Mouse (Mus musculus) lung, adult 2 months (tissue): ENCODE measurements around the gene Lysmd1.

ENCODE experiments used
- CTCF ChIP-seq: fragments of 200-500 bp; IDR thresholded peaks from 2 replicates; pipeline ENCODE4 v1.5.1; 2011; ENCODE audit warnings: mild to moderate bottlenecking, low read length, control low read depth; ENCODE audit not compliant: insufficient read depth
- POLR2A ChIP-seq: fragments of 200-500 bp; IDR thresholded peaks from 2 replicates; pipeline ENCODE4 v1.6.1; 2011; ENCODE audit warnings: low read depth, mild to moderate bottlenecking, control low read depth, low read length, borderline replicate concordance; ENCODE audit errors: extremely low read depth

- TF ChIP-seq CTCF (no peak), POLR2A (no peak)
Measured at GRCm38 (mm10) chr3:95178948-95179347, 45.1 kb downstream of the Lysmd1 start.
